Mouse (Mus musculus) small intestine, adult 2 months (tissue): ENCODE measurements around the gene Srsf4. TPM values are rescaled to one million over a fixed set of nuclear protein-coding genes. Genes with fewer than 3 reads are reported as not detected.

Experiments used
- H3K27ac ChIP-seq: fragments of 200-500 bp; 2 replicates; pipeline ENCODE4 v1.5.1; 2012; ENCODE audit warnings: low read depth, low read length, control low read depth, inconsistent platforms; ENCODE audit not compliant: insufficient read depth
- H3K27me3 ChIP-seq: fragments of 200-500 bp; 2 replicates; pipeline ENCODE4 v1.6.1; 2012; ENCODE audit warnings: mild to moderate bottlenecking, moderate library complexity, low read length, inconsistent platforms; ENCODE audit not compliant: control insufficient read depth, insufficient read depth
- H3K36me3 ChIP-seq: fragments of 200-500 bp; 2 replicates; pipeline ENCODE4 v1.6.1; 2012; ENCODE audit warnings: mild to moderate bottlenecking, low read length, control low read depth, inconsistent platforms; ENCODE audit not compliant: control insufficient read depth, insufficient read depth
- H3K4me1 ChIP-seq: fragments of 200-500 bp; 2 replicates; pipeline ENCODE4 v1.6.1; 2012; ENCODE audit warnings: low read length, inconsistent platforms, mixed read lengths; ENCODE audit not compliant: control insufficient read depth, insufficient read depth, insufficient read length
- H3K4me3 ChIP-seq: fragments of 200-500 bp; 2 replicates; pipeline ENCODE4 v1.5.1; 2012; ENCODE audit warnings: low read depth, mild to moderate bottlenecking, control low read depth, inconsistent platforms, low read length, moderate library complexity
- CTCF ChIP-seq: fragments of 200-500 bp; IDR thresholded peaks from 2 replicates; pipeline ENCODE4 v1.5.1; 2012; ENCODE audit warnings: low read depth, mild to moderate bottlenecking, control low read depth, inconsistent platforms, low read length, moderate library complexity, mixed read lengths; ENCODE audit not compliant: insufficient replicate concordance, insufficient read length; ENCODE audit errors: extremely low read depth
- POLR2A ChIP-seq: fragments of 200-500 bp; IDR thresholded peaks from 2 replicates; pipeline ENCODE4 v1.6.1; 2012; ENCODE audit warnings: low read depth, mild to moderate bottlenecking, control low read depth, inconsistent platforms, low read length, moderate library complexity
- WGBS: fragments of 180-500 bp; shearing (Covaris S2); methylation state at CpG from one replicate; pipeline ENCODE4 v1.1.7; 2018; 5-methylcytosine and 5-hydroxymethylcytosine counted together
- polyA plus RNA-seq: library from polyadenylated mRNA; depleted of rRNA; stranded (reverse); fragments of >200 nt; gene quantifications from 2 replicates; pipeline ENCODE4 v1.2.3, GENCODE M21; 2012; rRNA removed

The Srsf4 gene
- polyA plus RNA-seq, 1 experiment, result 31.5 TPM

DNA sequence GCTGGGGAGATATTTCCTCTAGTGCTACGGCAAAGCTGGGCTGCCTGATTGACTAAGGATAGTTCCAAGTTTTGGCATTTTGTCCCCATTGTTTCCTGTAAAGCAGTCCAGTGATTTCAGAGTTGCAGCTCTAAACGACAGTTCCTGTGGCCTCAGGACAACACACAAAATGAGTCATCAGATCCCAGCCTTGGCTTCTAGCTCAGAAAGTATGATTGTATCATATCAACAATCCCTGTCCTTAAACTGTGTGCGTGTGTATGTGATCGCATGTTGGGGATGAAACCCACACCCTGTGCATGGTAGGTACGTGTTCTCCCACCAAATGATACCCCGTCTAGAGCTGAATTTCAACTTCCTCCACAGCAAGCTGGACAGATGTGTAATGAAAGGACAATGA, 55.7 kb downstream of the Srsf4 start:
- no peak for TF ChIP-seq POLR2A
- no peak for TF ChIP-seq CTCF
- no peaks in the 10 kb centered on the region for H3K4me1 ChIP-seq
- H3K36me3 ChIP-seq, result peaks cover 43% of the 10 kb centered on the region
- no peaks in the 10 kb centered on the region for H3K27me3 ChIP-seq
- WGBS, result 89% methylated on average over 6 of the region's 6 CpGs
- no peak overlapping the region for H3K27ac ChIP-seq
- no peak overlapping the region for H3K4me3 ChIP-seq

DNA sequence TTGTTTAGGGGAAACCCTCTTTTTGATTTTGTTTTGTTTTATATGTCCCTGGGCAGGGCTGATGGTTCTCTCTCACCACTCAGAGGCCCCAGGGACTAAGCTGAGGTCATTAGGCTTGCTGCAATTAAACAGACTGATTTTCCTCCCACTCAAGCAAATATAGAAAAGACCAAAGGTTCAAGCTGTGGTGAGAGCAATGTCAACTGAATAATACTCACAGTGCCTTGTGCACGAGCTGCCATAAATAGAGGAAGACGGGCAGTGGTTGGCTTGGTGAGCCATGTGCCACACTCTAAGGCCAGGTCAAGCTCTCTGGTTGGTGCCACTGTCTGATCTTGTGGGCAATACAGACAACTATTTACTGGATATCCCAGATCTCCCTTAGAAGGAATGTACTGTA, 66.0 kb downstream of the Srsf4 start:
- no peaks in the 10 kb centered on the region for H3K27me3 ChIP-seq
- H3K4me3 ChIP-seq, result no peak overlapping the region
- 59% methylated on average over 2 of the region's 2 CpGs for WGBS
- peaks cover 14% of the 10 kb centered on the region for H3K36me3 ChIP-seq
- TF ChIP-seq CTCF (no peak), POLR2A (no peak)
- no peaks in the 10 kb centered on the region for H3K4me1 ChIP-seq
- no peak overlapping the region for H3K27ac ChIP-seq

DNA sequence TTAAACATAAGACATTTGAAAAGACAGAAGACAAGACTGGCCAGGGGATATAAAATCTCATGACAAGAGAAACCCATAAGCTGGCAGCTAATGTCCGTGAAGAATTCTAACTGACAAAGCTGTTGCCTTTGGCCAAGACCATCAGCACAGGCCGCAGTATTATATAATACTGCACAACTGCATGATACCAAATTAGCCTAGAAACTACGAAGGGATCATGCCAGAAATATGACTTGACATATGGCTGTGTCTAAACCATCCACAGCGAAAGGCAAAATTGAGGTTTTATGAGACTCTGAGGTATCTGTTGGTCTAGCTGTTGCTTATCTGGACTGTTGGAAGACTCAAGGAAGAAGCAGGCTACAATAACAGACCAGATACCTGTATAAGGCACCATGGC, 67.4 kb downstream of the Srsf4 start:
- no peak overlapping the region for H3K27ac ChIP-seq
- TF ChIP-seq POLR2A, result no peak
- no peak for TF ChIP-seq CTCF
- no peaks in the 10 kb centered on the region for H3K4me1 ChIP-seq
- 94% methylated on average over 4 of the region's 4 CpGs for WGBS
- no peak overlapping the region for H3K4me3 ChIP-seq
- H3K27me3 ChIP-seq, result no peaks in the 10 kb centered on the region
- peaks cover 12% of the 10 kb centered on the region for H3K36me3 ChIP-seq

DNA sequence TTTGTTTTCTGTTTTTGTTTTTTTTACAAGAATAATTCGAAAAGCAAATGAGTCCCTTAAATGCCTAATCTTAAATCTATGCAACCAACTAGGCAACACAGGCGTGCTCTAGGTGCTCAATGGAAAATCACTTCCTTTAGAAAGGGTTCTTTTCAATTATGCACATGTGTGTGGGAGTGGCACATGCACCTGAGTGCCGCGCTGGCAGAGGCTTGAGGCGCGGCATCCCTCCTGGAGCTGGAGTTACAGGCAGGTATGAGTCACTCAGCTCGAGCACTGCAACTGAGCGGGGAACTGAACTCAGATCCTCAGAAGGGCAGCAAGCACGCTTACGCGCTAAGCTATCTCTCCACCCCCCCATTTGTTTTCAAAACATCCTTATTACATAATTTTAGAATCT, 74.4 kb downstream of the Srsf4 start:
- Histone ChIP-seq H3K27me3 (no peaks in the 10 kb centered on the region), H3K27ac (0 out of 2 replicates have a peak overlapping the region, but pooled peaks have one; percentile 34), H3K36me3 (peaks cover 12% of the 10 kb centered on the region), H3K4me3 (no peak overlapping the region), H3K4me1 (no peaks in the 10 kb centered on the region)
- 61% methylated on average over 11 of the region's 11 CpGs for WGBS
- no peak for TF ChIP-seq POLR2A
- no peak for TF ChIP-seq CTCF

DNA sequence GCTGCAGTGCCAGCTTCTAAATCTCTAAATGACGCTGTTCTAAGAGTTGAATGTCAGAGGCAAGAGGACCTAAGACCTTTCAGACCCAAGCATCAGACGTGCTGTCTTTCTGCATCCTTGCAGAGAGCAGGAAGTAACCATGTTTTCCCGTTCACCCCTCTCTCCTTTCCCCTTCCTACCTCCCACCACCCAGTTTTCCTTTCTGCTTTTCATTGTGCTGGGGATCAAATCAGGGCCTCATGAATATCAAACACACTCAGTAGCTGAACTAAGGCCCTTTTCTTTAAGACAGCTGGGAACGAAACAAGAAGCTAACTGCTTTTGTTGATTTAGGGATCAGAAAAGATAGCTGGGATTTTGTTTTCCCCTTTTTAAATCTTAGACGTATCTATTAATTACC, 76.5 kb downstream of the Srsf4 start:
- H3K36me3 ChIP-seq, result peaks cover 11% of the 10 kb centered on the region
- no peaks in the 10 kb centered on the region for H3K4me1 ChIP-seq
- WGBS, result 75% methylated on average over 5 of the region's 5 CpGs
- TF ChIP-seq POLR2A (no peak), CTCF (no peak)
- H3K27me3 ChIP-seq, result no peaks in the 10 kb centered on the region
- H3K27ac ChIP-seq, result no peak overlapping the region
- no peak overlapping the region for H3K4me3 ChIP-seq

DNA sequence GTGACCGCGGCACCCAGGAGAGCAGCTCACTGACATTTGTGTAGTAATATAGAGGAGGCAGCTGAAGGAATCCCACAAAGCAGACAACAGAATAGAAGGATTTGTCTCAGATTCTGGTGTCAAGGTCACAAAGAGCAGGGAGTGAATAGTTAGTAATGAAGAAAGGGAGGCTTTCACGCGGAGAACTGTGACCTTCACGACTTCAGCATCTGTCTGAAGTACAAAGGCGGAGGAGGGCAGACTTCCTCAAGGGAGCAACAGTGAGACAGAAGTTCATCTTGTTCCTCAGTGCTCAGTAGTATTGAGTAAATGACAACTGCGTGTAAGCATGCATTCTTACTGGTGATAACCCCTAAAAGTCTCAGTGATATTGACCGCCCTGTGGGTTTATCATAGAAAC, 77.2 kb downstream of the Srsf4 start:
- H3K27ac ChIP-seq, result no peak overlapping the region
- H3K36me3 ChIP-seq, result peaks cover 13% of the 10 kb centered on the region
- 74% methylated on average over 8 of the region's 8 CpGs for WGBS
- H3K4me3 ChIP-seq, result no peak overlapping the region
- H3K27me3 ChIP-seq, result no peaks in the 10 kb centered on the region
- TF ChIP-seq POLR2A, result no peak
- TF ChIP-seq CTCF, result no peak
- no peaks in the 10 kb centered on the region for H3K4me1 ChIP-seq

Other genes starting within 250 kb of the Srsf4 start
- 4.2 and 5.4 TPM in 2 replicates for gene Ptpru, start 35.3 kb upstream of the Srsf4 start, polyA plus RNA-seq
- 20.9 and 23.1 TPM in 2 replicates for gene Mecr, start 30.1 kb upstream of the Srsf4 start, polyA plus RNA-seq
- gene Tmem200b, start 48.2 kb downstream of the Srsf4 start, polyA plus RNA-seq, result 9.1 and 10.4 TPM in 2 replicates
- gene Gm10300, start 201.1 kb downstream of the Srsf4 start, polyA plus RNA-seq, result 0.06 TPM in 2 replicates
- 11.1 and 15.7 TPM in 2 replicates for gene Epb41, start 201.7 kb downstream of the Srsf4 start, polyA plus RNA-seq